Mouse (Mus musculus) liver, adult 2 months (tissue): Measurements from ENCODE around the gene Pnrc2. TPM values are rescaled to one million over a fixed set of nuclear protein-coding genes. Genes with fewer than 3 reads are reported as not detected.
A peak's percentile ranks its signal among the peaks of the same experiment; 100 is the strongest.

Experiments
- DNase-seq: peaks from one replicate; pipeline ENCODE4 v3.0.0-alpha.2; 2011; ENCODE audit warnings: low read depth, low spot score; ENCODE audit errors: extremely low read depth
- H3K27ac ChIP-seq: fragments of 200-500 bp; replicated peaks from 2 replicates; pipeline ENCODE4 v1.5.1; 2012; ENCODE audit warnings: low read depth, mild to moderate bottlenecking, control low read depth, inconsistent platforms, low read length; ENCODE audit not compliant: insufficient read depth
- H3K27me3 ChIP-seq: fragments of 200-500 bp; 2 replicates; pipeline ENCODE4 v1.6.1; 2012; ENCODE audit warnings: mild to moderate bottlenecking, moderate library complexity, low read length, inconsistent platforms; ENCODE audit not compliant: control insufficient read depth, insufficient read depth
- H3K36me3 ChIP-seq: fragments of 200-500 bp; 2 replicates; pipeline ENCODE4 v1.6.1; 2012; ENCODE audit warnings: low read length, inconsistent platforms; ENCODE audit not compliant: control insufficient read depth, insufficient read depth
- H3K4me1 ChIP-seq: fragments of 200-500 bp; 2 replicates; pipeline ENCODE4 v1.6.1; 2011; ENCODE audit warnings: low read length; ENCODE audit not compliant: control insufficient read depth, insufficient read depth
- H3K4me3 ChIP-seq: fragments of 200-500 bp; 2 replicates; pipeline ENCODE4 v1.5.1; 2011; ENCODE audit warnings: low read depth, mild to moderate bottlenecking, control low read depth, low read length, moderate library complexity; ENCODE audit not compliant: insufficient read depth
- H3K79me2 ChIP-seq: fragments of 200-500 bp; 2 replicates; pipeline ENCODE4 v1.6.1; 2012; ENCODE audit warnings: inconsistent platforms, mild to moderate bottlenecking, low read length, moderate library complexity; ENCODE audit not compliant: control insufficient read depth, insufficient read depth
- H3K9ac ChIP-seq: fragments of 200-500 bp; 2 replicates; pipeline ENCODE4 v1.6.1; 2012; ENCODE audit warnings: low read depth, mild to moderate bottlenecking, control low read depth, inconsistent platforms, low read length
- CTCF ChIP-seq: fragments of 200-500 bp; IDR thresholded peaks from 2 replicates; pipeline ENCODE4 v1.5.1; 2011; ENCODE audit warnings: low read depth, low read length, control low read depth
- POLR2A ChIP-seq: fragments of 200-500 bp; IDR thresholded peaks from 2 replicates; pipeline ENCODE4 v1.6.1; 2011; ENCODE audit warnings: low read length, control low read depth; ENCODE audit not compliant: insufficient read depth; ENCODE audit errors: extremely low read depth
- WGBS: fragments of 180-500 bp; shearing (Covaris S2); methylation state at CpG from one replicate; pipeline ENCODE4 v1.1.7; 2018; 5-methylcytosine and 5-hydroxymethylcytosine counted together
- polyA plus RNA-seq: library from polyadenylated mRNA; depleted of rRNA; stranded (reverse); fragments of >200 nt; gene quantifications from 2 replicates; pipeline ENCODE4 v1.2.3, GENCODE M21; 2012
- total RNA-seq: library from RNA; depleted of rRNA; stranded (reverse); fragments of >200 nt; gene quantifications from 2 replicates; pipeline ENCODE4 v1.2.3, GENCODE M21; 2014

Pnrc2 gene
- total and polyA plus RNA-seq, 2 experiments = 6.7 to 56.5 TPM

GRCm38 (mm10) chr4:135877742-135878141 is 4.1 kb upstream of the Pnrc2 start:
- H3K27ac ChIP-seq = no peak overlapping the region
- 46% methylated on average over 2 of the region's 2 CpGs for WGBS
- H3K4me3 ChIP-seq = no peak overlapping the region
- no peaks in the 10 kb centered on the region for H3K79me2 ChIP-seq
- no peak overlapping the region for H3K9ac ChIP-seq
- H3K4me1 ChIP-seq = peaks cover 18% of the 10 kb centered on the region
- TF ChIP-seq CTCF (0 out of 2 replicates have a peak, but pooled peaks have one; percentile 20), POLR2A (no peak)
- H3K36me3 ChIP-seq = no peaks in the 10 kb centered on the region
- DNase-seq = no peak
- H3K27me3 ChIP-seq = no peaks in the 10 kb centered on the region

- DNase-seq = peak; percentile 68
- no peak for TF ChIP-seq POLR2A
- no peak for TF ChIP-seq CTCF
- Histone ChIP-seq H3K27me3 (no peaks in the 10 kb centered on the region), H3K4me1 (peaks cover 24% of the 10 kb centered on the region), H3K9ac (peak overlapping the region; percentile 4), H3K36me3 (peaks cover 10% of the 10 kb centered on the region), H3K4me3 (no peak overlapping the region), H3K27ac (peak overlapping the region; percentile 94), H3K79me2 (peaks cover 4% of the 10 kb centered on the region; the same call in 1 of the 2 replicates)
- WGBS = 4% methylated on average over 16 of the region's 16 CpGs
These were observed 3.0 kb upstream of the Pnrc2 start for GRCm38 (mm10) chr4:135876583-135877020.

GRCm38 (mm10) chr4:135875991-135876582 is 2.4 kb upstream of the Pnrc2 start:
- Histone ChIP-seq H3K27me3 (no peaks in the 10 kb centered on the region), H3K79me2 (peaks cover 4% of the 10 kb centered on the region; the same call in 1 of the 2 replicates), H3K4me1 (peaks cover 27% of the 10 kb centered on the region), H3K27ac (peak overlapping the region; percentile 94), H3K4me3 (no peak overlapping the region), H3K9ac (peak overlapping the region; percentile 34), H3K36me3 (peaks cover 13% of the 10 kb centered on the region)
- DNase-seq = peak; percentile 61
- TF ChIP-seq POLR2A (no peak), CTCF (no peak)
- WGBS = 13% methylated on average over 9 of the region's 9 CpGs

GRCm38 (mm10) chr4:135875546-135875945 is 1.9 kb upstream of the Pnrc2 start:
- Histone ChIP-seq H3K4me3 (no peak overlapping the region), H3K27ac (peak overlapping the region; percentile 94), H3K4me1 (peaks cover 30% of the 10 kb centered on the region), H3K79me2 (peaks cover 4% of the 10 kb centered on the region; the same call in 1 of the 2 replicates), H3K36me3 (peaks cover 14% of the 10 kb centered on the region), H3K27me3 (no peaks in the 10 kb centered on the region), H3K9ac (no peak overlapping the region)
- DNase-seq = no peak
- WGBS = 67% methylated on average over 7 of the region's 7 CpGs
- TF ChIP-seq CTCF = no peak
- TF ChIP-seq POLR2A = no peak

GRCm38 (mm10) chr4:135874564-135875535 is 1.2 kb upstream of the Pnrc2 start:
- Histone ChIP-seq H3K36me3 (peaks cover 17% of the 10 kb centered on the region), H3K27me3 (no peaks in the 10 kb centered on the region), H3K27ac (peak overlapping the region; percentile 94), H3K9ac (no peak overlapping the region), H3K4me3 (no peak overlapping the region), H3K4me1 (peaks cover 32% of the 10 kb centered on the region), H3K79me2 (peaks cover 4% of the 10 kb centered on the region; the same call in 1 of the 2 replicates)
- whole genome bisulfite sequencing = 76% methylated on average over 10 of the region's 10 CpGs
- no peak for DNase-seq
- TF ChIP-seq POLR2A (no peak), CTCF (no peak)
